Mouse (Mus musculus) lung, embryonic 16.5 days (tissue): Measurements from ENCODE around the gene Acvr1b. TPM values are rescaled to one million over a fixed set of nuclear protein-coding genes. Genes with fewer than 3 reads are reported as not detected.
A peak's percentile ranks its signal among the peaks of the same experiment; 100 is the strongest.

ENCODE experiments used
- ATAC-seq: fragments of 200-750 bp; cut with Nextera tagmentation; 2 replicates; pipeline ENCODE4 v1.8.0; 2017; ENCODE audit warnings: low read depth, mild to moderate bottlenecking, moderate library complexity
- H3K27ac ChIP-seq: fragments of 300-500 bp; sonication (generic); 2 replicates; pipeline ENCODE4 v1.5.1; 2014; ENCODE audit warnings: mild to moderate bottlenecking, control low read depth, low read length
- H3K27me3 ChIP-seq: fragments of 300-500 bp; sonication (generic); 2 replicates; pipeline ENCODE4 v1.6.1; 2014; ENCODE audit warnings: low read depth, low read length, mixed read lengths; ENCODE audit not compliant: control insufficient read depth, insufficient read depth
- H3K36me3 ChIP-seq: fragments of 300-500 bp; sonication (generic); 2 replicates; pipeline ENCODE4 v1.6.1; 2014; ENCODE audit warnings: low read length; ENCODE audit not compliant: control insufficient read depth, insufficient read depth
- H3K4me1 ChIP-seq: fragments of 300-500 bp; sonication (generic); replicated peaks from 2 replicates; pipeline ENCODE4 v1.6.1; 2014; ENCODE audit warnings: low read length, mixed read lengths; ENCODE audit not compliant: control insufficient read depth, insufficient read depth
- H3K4me2 ChIP-seq: fragments of 300-500 bp; sonication (generic); 2 replicates; pipeline ENCODE4 v1.6.1; 2014; ENCODE audit warnings: low read depth, low read length, control low read depth
- H3K4me3 ChIP-seq: fragments of 300-500 bp; sonication (generic); 2 replicates; pipeline ENCODE4 v1.5.1; 2014; ENCODE audit warnings: mild to moderate bottlenecking, low read length, control low read depth
- H3K9ac ChIP-seq: fragments of 300-500 bp; sonication (generic); 2 replicates; pipeline ENCODE4 v1.6.1; 2014; ENCODE audit warnings: low read length, control low read depth
- H3K9me3 ChIP-seq: fragments of 300-500 bp; sonication (generic); 2 replicates; pipeline ENCODE4 v1.6.1; 2016; ENCODE audit warnings: low read length; ENCODE audit not compliant: control insufficient read depth
- WGBS: fragments of 180-500 bp; shearing (Covaris S2); extraction: QIAGEN DNeasy Blood & Tissue Kit; methylation state at CpG from one replicate; pipeline ENCODE4 v1.1.7; 2014; 5-methylcytosine and 5-hydroxymethylcytosine counted together
- polyA plus RNA-seq: library from polyadenylated mRNA; unstranded; fragments of >200 nt; fragmentation: Nextera tagmentation; extraction: Ambion mirVana; gene quantifications from 2 replicates; pipeline ENCODE4 v1.2.1, GENCODE M21; 2015

Acvr1b gene
- polyA plus RNA-seq, 1 experiment from 2014 or later = 6.8 TPM

GRCm38 (mm10) chr15:101196961-101197360, 23.1 kb downstream of the Acvr1b start:
- Histone ChIP-seq H3K27ac (no peak overlapping the region), H3K9me3 (no peaks in the 10 kb centered on the region), H3K4me3 (no peak overlapping the region), H3K9ac (no peak overlapping the region), H3K4me1 (peaks cover 9% of the 10 kb centered on the region), H3K27me3 (no peaks in the 10 kb centered on the region), H3K4me2 (no peak overlapping the region), H3K36me3 (peaks cover 43% of the 10 kb centered on the region)
- ATAC-seq = no peak

- Histone ChIP-seq H3K9ac (no peak overlapping the region), H3K9me3 (no peaks in the 10 kb centered on the region), H3K4me3 (no peak overlapping the region), H3K27me3 (no peaks in the 10 kb centered on the region), H3K27ac (no peak overlapping the region), H3K4me2 (no peak overlapping the region), H3K4me1 (peaks cover 2% of the 10 kb centered on the region), H3K36me3 (peaks cover 50% of the 10 kb centered on the region)
- WGBS = 76% methylated on average over 15 of the region's 15 CpGs
- peak; percentile 35 for ATAC-seq
These were observed 23.8 kb downstream of the Acvr1b start for GRCm38 (mm10) chr15:101197497-101198179.

GRCm38 (mm10) chr15:101198218-101198617, 24.4 kb downstream of the Acvr1b start:
- Histone ChIP-seq H3K4me3 (no peak overlapping the region), H3K4me2 (no peak overlapping the region), H3K27ac (no peak overlapping the region), H3K36me3 (peaks cover 55% of the 10 kb centered on the region), H3K9me3 (no peaks in the 10 kb centered on the region), H3K9ac (no peak overlapping the region), H3K4me1 (no peaks in the 10 kb centered on the region), H3K27me3 (no peaks in the 10 kb centered on the region)
- 28% methylated on average over 3 of the region's 3 CpGs for WGBS
- peak; percentile 77 for ATAC-seq

GRCm38 (mm10) chr15:101198850-101199249, 25.0 kb downstream of the Acvr1b start:
- no peak for ATAC-seq

GRCm38 (mm10) chr15:101200777-101201295, 27.0 kb downstream of the Acvr1b start:
- H3K27ac ChIP-seq = no peak overlapping the region
- no peaks in the 10 kb centered on the region for H3K27me3 ChIP-seq
- no peak overlapping the region for H3K4me2 ChIP-seq
- H3K9me3 ChIP-seq = no peaks in the 10 kb centered on the region
- H3K9ac ChIP-seq = no peak overlapping the region
- no peaks in the 10 kb centered on the region for H3K4me1 ChIP-seq
- WGBS = 98% methylated on average over 9 of the region's 9 CpGs
- H3K4me3 ChIP-seq = no peak overlapping the region
- H3K36me3 ChIP-seq = peaks cover 56% of the 10 kb centered on the region
- no peak for ATAC-seq

More at GRCm38 (mm10) chr15:101198850-101199249, 25.0 kb downstream of the Acvr1b start:
- H3K36me3 ChIP-seq = peaks cover 58% of the 10 kb centered on the region
- H3K4me2 ChIP-seq = no peak overlapping the region
- no peak overlapping the region for H3K27ac ChIP-seq
- H3K9ac ChIP-seq = no peak overlapping the region
- no peaks in the 10 kb centered on the region for H3K27me3 ChIP-seq
- H3K4me3 ChIP-seq = no peak overlapping the region
- H3K9me3 ChIP-seq = no peaks in the 10 kb centered on the region
- H3K4me1 ChIP-seq = no peaks in the 10 kb centered on the region
- 88% methylated on average over 14 of the region's 14 CpGs for WGBS

- peaks cover 54% of the 10 kb centered on the region for H3K36me3 ChIP-seq
- no peak overlapping the region for H3K27ac ChIP-seq
- no peaks in the 10 kb centered on the region for H3K9me3 ChIP-seq
- no peak for ATAC-seq
- WGBS = 87% methylated on average over 3 of the region's 3 CpGs
- no peaks in the 10 kb centered on the region for H3K27me3 ChIP-seq
- H3K4me2 ChIP-seq = no peak overlapping the region
- no peak overlapping the region for H3K4me3 ChIP-seq
- H3K9ac ChIP-seq = no peak overlapping the region
- H3K4me1 ChIP-seq = no peaks in the 10 kb centered on the region
These were observed 27.5 kb downstream of the Acvr1b start for GRCm38 (mm10) chr15:101201414-101201813.

- H3K36me3 ChIP-seq = peaks cover 60% of the 10 kb centered on the region
These were observed 29.8 kb downstream of the Acvr1b start for GRCm38 (mm10) chr15:101203673-101204072.

GRCm38 (mm10) chr15:101204781-101205180, 30.9 kb downstream of the Acvr1b start:
- ATAC-seq = no peak
- Histone ChIP-seq H3K9ac (no peak overlapping the region), H3K36me3 (peaks cover 56% of the 10 kb centered on the region), H3K27ac (no peak overlapping the region), H3K27me3 (no peaks in the 10 kb centered on the region), H3K4me1 (no peaks in the 10 kb centered on the region), H3K9me3 (no peaks in the 10 kb centered on the region), H3K4me2 (no peak overlapping the region), H3K4me3 (no peak overlapping the region)
- WGBS = 83% methylated on average over 7 of the region's 7 CpGs

More at GRCm38 (mm10) chr15:101203673-101204072, 29.8 kb downstream of the Acvr1b start:
- Histone ChIP-seq H3K27ac (no peak overlapping the region), H3K4me2 (no peak overlapping the region), H3K4me3 (no peak overlapping the region), H3K9ac (no peak overlapping the region), H3K27me3 (no peaks in the 10 kb centered on the region), H3K9me3 (no peaks in the 10 kb centered on the region), H3K4me1 (no peaks in the 10 kb centered on the region)
- WGBS = 64% methylated on average over 4 of the region's 4 CpGs
- no peak for ATAC-seq

GRCm38 (mm10) chr15:101210228-101210627, 36.4 kb downstream of the Acvr1b start:
- Histone ChIP-seq H3K36me3 (peaks cover 25% of the 10 kb centered on the region), H3K27me3 (no peaks in the 10 kb centered on the region), H3K4me1 (no peaks in the 10 kb centered on the region), H3K9me3 (no peaks in the 10 kb centered on the region), H3K4me2 (no peak overlapping the region), H3K4me3 (no peak overlapping the region), H3K27ac (no peak overlapping the region), H3K9ac (no peak overlapping the region)
- 67% methylated on average over 6 of the region's 6 CpGs for WGBS
- ATAC-seq = peak; percentile 30; the same call in 1 of the 2 replicates
